Mouse (Mus musculus) 416B (cell line): ENCODE measurements around the gene Krtap1-4.

ENCODE experiments used
- DNase-seq: peaks from one replicate; pipeline ENCODE4 v3.0.0; 2011; ENCODE audit warnings: low read depth

Gene Krtap1-4

GRCm38 (mm10) chr11:99550765-99551164 lies 32.7 kb downstream of the Krtap1-4 start, which contains the start of gene Krtap3-3:
TSS of gene Krtap3-3 (minus strand) at chr11:99550865.
- no peak for DNase-seq

DNA sequence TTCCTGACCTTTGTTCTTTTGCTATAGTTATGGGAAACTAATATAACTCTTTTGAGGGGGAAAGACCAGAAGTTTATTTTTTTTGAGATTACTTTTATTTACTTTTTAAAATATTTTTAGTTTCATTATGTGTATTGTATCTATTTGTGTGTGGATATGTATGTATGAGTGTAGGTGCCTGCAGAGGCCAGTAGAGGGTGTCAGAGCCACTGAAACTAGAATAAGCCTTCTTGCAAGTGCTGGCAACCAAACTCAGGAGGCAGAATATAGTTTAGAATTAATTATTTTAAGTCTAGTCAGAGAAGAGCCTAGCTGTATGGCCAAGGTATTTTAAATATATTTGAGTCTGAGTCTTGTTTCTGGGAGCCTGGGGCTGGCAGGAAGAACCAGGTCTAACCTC lies 35.6 kb downstream of the Krtap1-4 start:
- peak; percentile 12 for DNase-seq

- DNase-seq: no peak
Observed at GRCm38 (mm10) chr11:99539721-99540120, 43.7 kb downstream of the Krtap1-4 start.
